Mouse (Mus musculus): ENCODE measurements at regions not wholly inside any gene's neighbourhood (a gene's known extent, or its start where the extent isn't known, plus 50 kb on each side); places are given as distances from the start of the nearest gene placed in this dataset.

DNA sequence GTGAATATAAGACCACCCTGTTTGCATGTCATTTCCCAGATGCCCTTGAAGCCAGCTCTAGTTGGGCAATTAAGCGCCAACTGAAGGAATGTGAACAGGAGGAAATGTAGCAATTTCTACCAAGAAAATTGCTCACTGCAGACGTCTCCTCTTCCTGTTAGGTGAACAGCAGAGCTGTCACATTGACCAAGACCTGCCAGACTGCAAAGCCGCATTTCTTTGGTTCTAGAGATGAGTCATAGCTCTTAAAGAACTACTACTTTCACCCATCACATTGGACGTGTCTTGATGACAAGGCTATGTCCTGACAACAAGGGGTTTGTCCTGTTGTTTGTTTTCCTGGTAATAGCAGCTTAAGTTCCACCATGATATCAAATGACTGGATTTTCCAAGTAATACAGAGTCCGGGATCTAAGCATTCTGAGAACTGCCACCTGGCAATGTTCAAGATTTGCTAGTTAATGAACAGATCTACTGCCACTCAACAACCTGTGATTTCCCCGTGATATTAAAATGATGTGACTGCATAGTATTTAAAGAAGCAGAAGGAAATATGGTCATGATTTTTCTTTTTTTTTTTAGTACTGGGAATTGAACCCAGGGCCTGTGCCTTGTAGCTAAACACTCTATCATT is 68.2 kb upstream of the Fndc3a start:
- Histone ChIP-seq H3K27ac (no peak overlapping the region), H3K4me1 (no peaks in the 10 kb centered on the region), H3K27me3 (no peaks in the 10 kb centered on the region), H3K4me3 (no peak overlapping the region), H3K9me3 (no peaks in the 10 kb centered on the region), H3K9ac (no peak overlapping the region), H3K36me3 (no peaks in the 10 kb centered on the region), H3K4me2 (replicated peaks) (no peak overlapping the region)
- 57% methylated on average over 6 of the region's 6 CpGs for WGBS
- ATAC-seq (ENCODE audit: insufficient number of reproducible peaks, insufficient read depth, low FRiP score, low TSS enrichment) = no peak

DNA sequence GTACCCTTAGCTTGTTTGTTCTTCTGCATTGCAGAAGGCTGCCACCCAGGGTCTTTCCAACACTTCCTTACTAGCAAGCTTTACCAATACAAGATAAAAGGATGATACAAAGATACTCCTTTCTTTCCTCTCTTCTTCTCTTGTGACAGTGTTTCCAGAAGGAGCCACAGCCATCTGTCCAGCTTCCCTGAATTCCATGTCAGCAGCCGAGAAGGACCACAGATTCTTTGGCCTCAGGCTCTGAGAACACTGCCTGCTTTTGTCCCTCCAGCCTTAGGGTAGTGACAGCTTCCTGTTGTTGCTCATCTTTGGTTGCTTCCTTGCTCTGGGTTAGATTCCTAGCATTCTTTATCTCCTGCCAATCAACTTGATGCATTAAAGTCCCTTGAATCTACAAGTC is 60.4 kb upstream of the Fndc3a start:
- H3K36me3 ChIP-seq = no peaks in the 10 kb centered on the region
- no peak overlapping the region for H3K9ac ChIP-seq
- H3K27ac ChIP-seq = no peak overlapping the region
- H3K4me3 ChIP-seq = no peak overlapping the region
- no peak for ATAC-seq (ENCODE audit: insufficient number of reproducible peaks, insufficient read depth, low FRiP score, low TSS enrichment)
- WGBS = 16% methylated on average over 1 of the region's 1 CpGs
- 0 out of 2 replicates have a peak, but pooled peaks cover 5% of the 10 kb centered on the region for H3K9me3 ChIP-seq
- H3K4me2 ChIP-seq (replicated peaks) = no peak overlapping the region
- no peaks in the 10 kb centered on the region for H3K27me3 ChIP-seq
- peaks cover 5% of the 10 kb centered on the region; the same call in 1 of the 2 replicates for H3K4me1 ChIP-seq

- no peak for ATAC-seq (ENCODE audit: insufficient number of reproducible peaks, insufficient read depth, low FRiP score, low TSS enrichment)
- no peaks in the 10 kb centered on the region for H3K9me3 ChIP-seq
- no peak overlapping the region for H3K9ac ChIP-seq
- no peak overlapping the region for H3K4me2 ChIP-seq (replicated peaks)
- H3K27me3 ChIP-seq = no peaks in the 10 kb centered on the region
- H3K4me3 ChIP-seq = no peak overlapping the region
- no peaks in the 10 kb centered on the region for H3K36me3 ChIP-seq
- H3K27ac ChIP-seq = no peak overlapping the region
- H3K4me1 ChIP-seq = no peaks in the 10 kb centered on the region
These were observed 50.3 kb upstream of the Fndc3a start for GRCm38 (mm10) chr14:72760123-72760522.

Data from embryonic facial prominence, embryonic 12.5 days (tissue).